Mouse (Mus musculus): ENCODE measurements at regions not wholly inside any gene's neighbourhood (a gene's known extent, or its start where the extent isn't known, plus 50 kb on each side); places are given as distances from the start of the nearest gene placed in this dataset.

DNA sequence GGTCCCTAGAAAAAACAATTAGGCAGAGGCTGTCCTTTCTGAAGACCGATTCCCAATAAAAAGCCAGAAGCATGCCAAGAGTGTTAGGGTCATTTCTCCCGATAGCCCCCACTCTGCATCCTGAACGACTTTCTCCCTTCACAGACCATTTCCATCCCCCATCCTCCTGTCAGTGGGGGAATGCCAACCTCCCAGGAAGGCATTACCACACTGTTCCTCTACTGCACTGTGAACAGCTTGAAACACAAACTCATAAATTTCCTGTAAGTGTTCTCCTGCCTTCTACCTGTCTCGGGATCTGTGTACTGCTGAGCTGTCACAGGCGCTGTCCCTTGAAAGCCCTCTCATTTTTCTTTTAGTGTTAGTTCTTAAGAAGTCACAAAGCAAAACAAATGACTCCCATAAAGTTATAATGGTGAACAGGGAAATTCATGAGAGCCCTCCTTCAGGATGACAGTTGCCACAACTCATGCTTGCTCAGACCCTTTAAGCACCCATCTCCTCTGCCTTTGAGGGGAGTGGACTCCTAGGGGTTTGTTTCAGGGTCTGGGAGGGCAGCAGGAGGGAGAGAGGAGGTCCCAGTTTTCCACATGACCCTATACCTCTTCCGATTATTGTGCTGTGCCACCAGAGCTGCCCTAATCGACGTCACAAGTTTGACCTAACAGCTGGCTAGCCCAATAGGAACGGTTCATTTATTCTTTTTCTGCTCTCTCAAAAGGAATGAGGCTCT, 139.9 kb downstream of the Rchy1 start:
- Histone ChIP-seq H3K9me3 (replicated peaks) (no peaks in the 10 kb centered on the region), H3K9ac (no peak overlapping the region), H3K27me3 (replicated peaks) (no peaks in the 10 kb centered on the region), H3K27ac (no peak overlapping the region), H3K4me1 (peaks cover 5% of the 10 kb centered on the region; the same call in 1 of the 2 replicates), H3K4me3 (no peak overlapping the region), H3K36me3 (no peaks in the 10 kb centered on the region), H3K4me2 (no peak overlapping the region)
- 72% methylated on average over 9 of the region's 9 CpGs for WGBS (ENCODE audit: insufficient replicate concordance)
- ATAC-seq: no peak

DNA sequence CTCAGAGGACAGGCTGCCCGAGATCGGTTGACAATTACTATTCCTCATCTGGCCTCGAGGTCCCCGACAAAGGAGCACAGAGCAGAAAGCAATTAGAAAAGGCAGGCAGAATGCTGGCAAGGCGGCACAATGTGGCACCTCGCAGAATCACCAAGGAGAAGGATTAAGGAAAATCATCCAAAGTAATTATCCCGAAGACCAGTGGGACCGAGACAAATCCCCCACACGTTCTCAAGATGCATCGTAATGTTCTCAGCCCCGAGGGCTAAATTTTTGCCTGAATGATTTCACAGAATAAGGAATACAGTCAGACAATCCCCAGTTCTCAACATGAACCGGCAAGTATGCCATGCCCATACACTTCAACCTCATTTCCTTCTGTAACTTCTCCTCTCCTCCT, 144.1 kb downstream of the Rchy1 start:
- 74% methylated on average over 12 of the region's 12 CpGs for WGBS (ENCODE audit: insufficient replicate concordance)

DNA sequence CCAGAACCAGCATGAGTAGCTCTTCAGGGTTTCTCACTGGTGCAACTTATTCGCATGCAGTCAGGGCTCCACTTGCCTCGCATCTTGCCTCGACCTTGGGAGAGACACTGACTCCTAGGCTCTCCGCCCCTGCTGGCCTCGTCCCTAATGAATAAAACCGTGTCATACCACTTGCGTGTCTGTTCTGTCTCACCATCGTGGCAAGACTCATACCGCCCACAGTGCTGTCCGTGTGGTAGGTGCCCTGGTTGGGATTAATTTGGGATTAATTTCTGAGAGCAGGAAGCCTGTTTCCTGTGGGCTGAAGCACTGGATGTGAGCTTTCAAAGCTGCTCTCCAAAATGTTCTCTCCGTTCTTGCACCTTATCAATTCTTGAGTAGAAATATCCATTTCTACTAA, 144.7 kb downstream of the Rchy1 start:
- ATAC-seq: no peak
- WGBS (ENCODE audit: insufficient replicate concordance): 77% methylated on average over 11 of the region's 11 CpGs
- no peak overlapping the region for H3K4me3 ChIP-seq

More for the DNA sequence above, 144.1 kb downstream of the Rchy1 start:
- no peak overlapping the region for H3K9ac ChIP-seq
- H3K4me2 ChIP-seq: no peak overlapping the region
- no peak overlapping the region for H3K27ac ChIP-seq
- H3K36me3 ChIP-seq: no peaks in the 10 kb centered on the region
- H3K4me1 ChIP-seq: peaks cover 12% of the 10 kb centered on the region
- ATAC-seq: no peak
- no peaks in the 10 kb centered on the region for H3K9me3 ChIP-seq (replicated peaks)
- no peaks in the 10 kb centered on the region for H3K27me3 ChIP-seq (replicated peaks)
- H3K4me3 ChIP-seq: no peak overlapping the region

DNA sequence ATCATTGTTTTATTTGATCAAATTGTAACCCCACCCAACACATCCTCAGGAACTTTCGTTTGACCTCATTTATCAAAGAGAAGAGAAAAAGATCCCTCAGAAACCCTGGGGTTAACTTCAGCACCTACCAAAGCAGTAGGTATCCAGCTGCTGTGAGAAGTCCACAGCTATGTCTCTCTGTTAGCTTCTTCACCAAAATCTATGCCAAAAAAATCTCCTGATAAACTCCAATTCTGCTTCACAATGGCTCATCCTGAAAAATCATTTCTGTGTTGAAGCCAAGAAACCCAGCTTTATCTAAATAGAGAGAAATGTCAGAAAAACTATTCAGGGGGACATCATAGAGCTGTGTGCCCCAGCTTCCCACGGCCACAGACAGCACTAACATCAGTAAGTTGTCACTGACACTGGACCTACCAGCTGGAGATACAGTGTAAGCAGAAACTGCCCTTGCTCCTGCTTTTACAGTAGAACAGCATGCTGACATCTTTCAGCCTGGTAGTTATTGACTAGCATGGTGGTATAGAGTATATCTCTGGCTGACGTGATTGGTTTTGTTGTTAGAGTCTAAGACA, 146.4 kb downstream of the Rchy1 start:
- peaks cover 12% of the 10 kb centered on the region for H3K4me1 ChIP-seq
- no peaks in the 10 kb centered on the region for H3K9me3 ChIP-seq (replicated peaks)
- no peak overlapping the region for H3K27ac ChIP-seq
- H3K4me3 ChIP-seq: no peak overlapping the region
- WGBS (ENCODE audit: insufficient replicate concordance): 61% methylated on average over 3 of the region's 3 CpGs
- no peaks in the 10 kb centered on the region for H3K27me3 ChIP-seq (replicated peaks)
- no peaks in the 10 kb centered on the region for H3K36me3 ChIP-seq
- H3K9ac ChIP-seq: no peak overlapping the region
- no peak overlapping the region for H3K4me2 ChIP-seq
- no peak for ATAC-seq

More for the DNA sequence above, 144.7 kb downstream of the Rchy1 start:
- Histone ChIP-seq H3K9ac (no peak overlapping the region), H3K27me3 (replicated peaks) (no peaks in the 10 kb centered on the region), H3K4me2 (no peak overlapping the region), H3K36me3 (no peaks in the 10 kb centered on the region), H3K4me1 (peaks cover 12% of the 10 kb centered on the region), H3K27ac (no peak overlapping the region), H3K9me3 (replicated peaks) (no peaks in the 10 kb centered on the region)

DNA sequence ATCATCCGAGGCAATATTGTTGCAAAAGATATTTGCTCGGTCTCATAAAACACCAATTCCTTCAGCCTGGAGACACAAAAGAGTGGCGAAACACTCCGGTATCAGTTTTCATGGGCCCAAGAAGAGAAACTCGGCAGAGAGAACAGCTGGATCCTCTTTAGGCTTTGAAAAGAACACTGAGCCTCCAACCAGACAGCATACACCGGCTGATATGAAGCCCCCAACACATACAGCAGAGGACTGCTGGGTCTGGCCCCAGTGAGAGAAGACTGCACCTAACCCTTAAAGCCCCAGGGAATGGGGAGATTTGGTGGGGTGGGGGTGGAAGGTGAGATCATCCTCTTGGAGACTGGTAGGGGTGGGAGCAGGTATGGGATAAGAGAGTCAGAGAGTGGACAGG, 147.9 kb downstream of the Rchy1 start:
- WGBS (ENCODE audit: insufficient replicate concordance): 34% methylated on average over 6 of the region's 6 CpGs
- no peak overlapping the region for H3K4me3 ChIP-seq
- no peaks in the 10 kb centered on the region for H3K9me3 ChIP-seq (replicated peaks)
- H3K4me1 ChIP-seq: peaks cover 12% of the 10 kb centered on the region
- no peak overlapping the region for H3K9ac ChIP-seq
- no peaks in the 10 kb centered on the region for H3K27me3 ChIP-seq (replicated peaks)
- H3K36me3 ChIP-seq: no peaks in the 10 kb centered on the region
- ATAC-seq: no peak
- peak overlapping the region; percentile 51; the same call in 1 of the 2 replicates for H3K27ac ChIP-seq
- 0 out of 2 replicates have a peak overlapping the region, but pooled peaks have one; percentile 14 for H3K4me2 ChIP-seq

DNA sequence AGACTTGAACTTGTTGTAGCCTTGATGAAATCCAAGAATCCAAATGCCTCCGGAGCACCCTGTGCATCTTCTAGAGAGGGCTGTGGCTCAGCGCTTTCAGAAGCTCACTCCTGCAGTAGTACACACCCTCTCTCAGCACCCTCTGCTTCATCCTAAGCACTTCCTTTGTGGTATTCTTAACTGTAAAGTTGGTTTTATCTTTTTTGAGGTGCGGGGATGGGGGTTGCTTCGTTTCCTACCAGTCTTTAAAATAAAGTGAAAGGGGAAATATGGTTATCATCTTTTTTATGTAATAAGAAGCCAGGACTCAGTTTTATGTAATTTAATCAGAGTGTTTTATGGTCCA, 148.5 kb downstream of the Rchy1 start:
- peak overlapping the region; percentile 23; the same call in 1 of the 2 replicates for H3K4me2 ChIP-seq
- ATAC-seq: peak; percentile 76

DNA sequence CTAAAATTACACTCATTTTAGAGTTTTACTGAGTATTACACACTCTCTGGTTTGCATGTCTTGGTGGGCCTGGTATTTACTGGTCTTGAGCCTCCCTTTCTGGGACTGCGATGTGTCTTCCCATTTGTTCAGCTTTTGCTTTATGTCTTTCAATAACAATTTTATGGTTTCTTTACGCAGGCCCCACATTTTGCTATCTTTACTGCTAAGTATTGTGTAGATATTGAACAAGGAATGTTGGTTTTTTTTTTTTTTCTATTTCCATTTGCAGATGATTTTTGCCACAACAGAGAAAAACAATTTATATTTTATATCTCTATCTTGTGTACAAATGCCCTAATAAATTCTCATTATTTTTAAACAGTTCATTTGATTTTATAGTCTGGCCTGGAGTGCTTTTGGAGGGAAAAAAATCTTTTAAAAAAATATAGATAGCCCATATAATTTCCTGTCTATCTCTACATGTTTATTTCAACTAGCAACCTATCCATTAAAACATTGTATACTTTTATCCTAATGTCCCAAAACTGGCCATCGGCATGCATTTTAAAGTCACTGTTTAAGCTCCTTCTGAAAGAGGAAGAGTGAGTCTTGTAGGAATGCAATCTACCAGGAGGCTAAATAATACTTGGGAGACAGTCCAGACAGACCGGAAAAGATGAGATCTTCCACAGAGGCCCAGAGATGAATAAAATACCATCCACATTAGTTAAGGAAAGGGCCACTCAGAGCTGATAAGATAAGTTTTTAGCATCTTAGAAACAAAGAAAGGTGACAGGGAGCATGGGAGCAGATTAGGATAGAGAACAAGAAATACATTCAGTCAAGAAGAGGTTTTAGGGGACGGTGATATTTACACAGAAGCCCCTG, 149.1 kb downstream of the Rchy1 start:
- Histone ChIP-seq H3K9ac (no peak overlapping the region), H3K4me3 (no peak overlapping the region), H3K36me3 (no peaks in the 10 kb centered on the region), H3K9me3 (replicated peaks) (no peaks in the 10 kb centered on the region), H3K4me2 (peak overlapping the region; percentile 23; the same call in 1 of the 2 replicates), H3K4me1 (peaks cover 12% of the 10 kb centered on the region), H3K27ac (0 out of 2 replicates have a peak overlapping the region, but pooled peaks have one; percentile 5), H3K27me3 (replicated peaks) (no peaks in the 10 kb centered on the region)
- 37% methylated on average over 5 of the region's 5 CpGs for WGBS (ENCODE audit: insufficient replicate concordance)
- peak; percentile 21; the same call in 1 of the 2 replicates for ATAC-seq

More for the DNA sequence above, 148.5 kb downstream of the Rchy1 start:
- no peaks in the 10 kb centered on the region for H3K9me3 ChIP-seq (replicated peaks)
- H3K27me3 ChIP-seq (replicated peaks): no peaks in the 10 kb centered on the region
- H3K4me3 ChIP-seq: no peak overlapping the region
- H3K9ac ChIP-seq: no peak overlapping the region
- 0 out of 2 replicates have a peak overlapping the region, but pooled peaks have one; percentile 5 for H3K27ac ChIP-seq
- H3K36me3 ChIP-seq: no peaks in the 10 kb centered on the region
- WGBS (ENCODE audit: insufficient replicate concordance): 17% methylated on average over 4 of the region's 4 CpGs
- H3K4me1 ChIP-seq: peaks cover 12% of the 10 kb centered on the region

DNA sequence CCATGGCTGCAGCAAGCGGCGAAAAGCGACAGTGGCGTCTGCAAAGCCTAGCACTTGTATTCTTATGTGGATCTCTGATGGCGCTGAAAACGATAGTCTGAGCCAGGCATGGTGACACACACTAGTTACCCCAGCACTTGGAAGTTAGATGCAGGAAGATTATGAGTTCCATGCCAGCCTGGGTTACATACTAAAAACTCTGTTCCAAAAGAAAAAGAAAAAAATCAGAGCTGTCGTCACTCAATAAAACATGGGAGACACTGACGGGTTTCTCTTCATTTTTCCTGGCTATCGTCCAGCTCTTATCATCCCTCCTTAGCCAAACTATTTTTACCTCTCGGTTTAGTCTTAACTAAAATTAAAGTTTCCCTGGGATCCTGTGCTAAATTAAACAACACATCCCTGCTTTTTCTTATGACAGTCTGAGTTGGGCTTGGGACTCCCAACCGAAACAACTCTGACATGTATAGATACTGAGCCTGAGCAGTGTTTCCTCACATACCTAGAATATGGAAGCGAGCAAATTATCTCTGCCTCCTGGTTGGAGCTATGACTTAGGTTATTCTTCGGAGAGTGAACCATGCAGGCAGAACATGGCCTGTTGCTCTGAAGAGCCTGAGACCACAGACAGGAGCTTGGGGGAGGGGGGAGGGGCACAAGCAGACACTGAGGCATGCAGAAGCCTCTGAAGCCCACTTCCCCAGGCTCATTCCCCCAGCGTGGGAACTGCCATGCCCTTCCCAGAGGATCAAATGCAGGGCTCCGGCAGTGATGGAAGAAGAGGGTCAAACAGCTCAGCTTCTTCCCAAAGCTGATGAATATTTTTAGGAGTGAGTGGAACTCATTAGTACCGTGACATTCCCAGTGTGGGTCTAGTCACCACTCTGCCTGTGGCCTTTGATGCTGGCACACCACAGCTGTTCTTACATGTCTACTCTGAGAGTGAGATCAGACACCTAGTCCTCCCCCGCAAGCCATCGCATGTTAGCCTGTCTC, 155.5 kb downstream of the Rchy1 start:
- Histone ChIP-seq H3K27me3 (replicated peaks) (no peaks in the 10 kb centered on the region), H3K9me3 (replicated peaks) (no peaks in the 10 kb centered on the region), H3K4me2 (no peak overlapping the region), H3K4me1 (no peaks in the 10 kb centered on the region), H3K9ac (no peak overlapping the region), H3K27ac (0 out of 2 replicates have a peak overlapping the region, but pooled peaks have one; percentile 6), H3K4me3 (no peak overlapping the region), H3K36me3 (no peaks in the 10 kb centered on the region)
- ATAC-seq: no peak
- WGBS (ENCODE audit: insufficient replicate concordance): 67% methylated on average over 18 of the region's 18 CpGs

DNA sequence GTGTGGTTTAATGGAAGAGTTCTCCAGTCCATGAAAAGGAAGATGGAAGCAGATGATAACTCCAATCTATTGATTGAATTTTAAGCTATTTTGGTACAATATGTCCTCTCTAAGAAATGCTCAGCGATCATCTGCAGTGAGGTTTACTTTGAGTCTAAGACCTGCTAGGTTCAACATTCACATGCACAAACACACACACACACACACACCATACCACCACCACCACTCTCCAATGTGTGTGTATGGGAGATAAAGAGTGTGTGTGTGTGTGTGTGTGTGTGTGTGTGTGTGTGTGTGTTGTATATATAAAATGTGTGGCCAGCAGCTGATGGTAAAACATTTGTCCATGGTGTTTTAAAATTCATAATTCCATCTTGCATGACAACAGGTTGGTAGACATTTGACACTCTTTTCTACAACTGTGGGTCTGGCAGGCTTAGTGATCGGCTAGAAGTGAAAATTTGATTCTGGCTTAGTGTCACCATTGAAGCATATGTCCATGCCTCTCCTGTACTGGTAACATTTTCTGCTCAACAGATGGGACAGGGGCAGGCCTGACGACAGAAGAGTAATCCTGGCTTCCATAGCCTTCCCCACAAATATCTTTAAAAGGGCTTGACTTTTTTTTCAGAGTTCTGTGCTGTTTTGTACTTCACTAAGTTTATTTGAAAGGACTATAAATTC, 161.4 kb downstream of the Rchy1 start:
- no peak for ATAC-seq
- no peaks in the 10 kb centered on the region for H3K36me3 ChIP-seq
- WGBS (ENCODE audit: insufficient replicate concordance): 67% methylated on average over 3 of the region's 3 CpGs
- no peaks in the 10 kb centered on the region for H3K4me1 ChIP-seq
- H3K27ac ChIP-seq: no peak overlapping the region
- no peak overlapping the region for H3K9ac ChIP-seq
- no peak overlapping the region for H3K4me2 ChIP-seq
- no peak overlapping the region for H3K4me3 ChIP-seq
- no peaks in the 10 kb centered on the region for H3K27me3 ChIP-seq (replicated peaks)
- no peaks in the 10 kb centered on the region for H3K9me3 ChIP-seq (replicated peaks)

DNA sequence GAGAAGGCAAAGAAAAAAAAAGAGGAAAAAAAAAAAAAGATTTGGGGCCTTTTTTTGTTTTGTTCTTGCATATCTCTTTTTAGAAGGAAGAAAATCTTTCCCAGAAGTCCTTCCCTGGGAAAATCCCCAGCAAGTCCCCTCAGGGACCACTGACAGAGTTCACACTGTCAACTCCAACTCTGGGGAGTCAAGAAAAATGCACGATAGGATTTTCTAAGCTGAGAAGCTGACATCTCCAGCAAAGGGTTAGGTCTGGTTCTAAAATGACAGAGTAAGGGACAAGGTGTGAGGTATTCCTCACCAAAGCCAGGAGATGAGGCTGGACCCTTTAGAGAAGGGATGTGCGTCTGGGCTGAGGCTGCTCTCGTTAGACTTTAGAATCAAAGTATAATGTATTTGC, 165.5 kb downstream of the Rchy1 start:
- 80% methylated on average over 3 of the region's 3 CpGs for WGBS (ENCODE audit: insufficient replicate concordance)
- Histone ChIP-seq H3K36me3 (no peaks in the 10 kb centered on the region), H3K4me3 (no peak overlapping the region), H3K27me3 (replicated peaks) (no peaks in the 10 kb centered on the region), H3K9me3 (replicated peaks) (no peaks in the 10 kb centered on the region), H3K4me2 (no peak overlapping the region), H3K9ac (no peak overlapping the region), H3K4me1 (no peaks in the 10 kb centered on the region), H3K27ac (no peak overlapping the region)
- ATAC-seq: no peak

DNA sequence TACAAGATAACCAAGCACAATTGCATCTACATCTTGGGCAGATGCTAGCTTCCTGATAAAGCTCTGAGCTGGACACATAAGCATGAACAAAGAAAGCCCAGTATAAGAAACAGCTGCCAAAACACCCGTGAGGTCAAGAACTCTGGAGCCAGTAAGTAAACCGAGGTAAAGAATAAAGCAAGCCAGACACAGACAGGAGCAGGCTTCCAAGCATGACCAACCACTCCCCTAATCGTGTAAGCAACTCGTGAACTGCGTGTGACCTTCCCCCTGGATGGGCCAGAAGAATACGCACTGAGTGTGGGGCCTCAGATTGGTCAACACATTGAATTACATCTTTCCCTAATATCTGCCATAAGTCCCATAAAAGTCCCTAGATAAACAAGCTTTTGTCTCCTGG, 170.1 kb downstream of the Rchy1 start:
- H3K9ac ChIP-seq: no peak overlapping the region
- ATAC-seq: no peak
- 68% methylated on average over 6 of the region's 6 CpGs for WGBS (ENCODE audit: insufficient replicate concordance)

More for the DNA sequence above, 170.1 kb downstream of the Rchy1 start:
- Histone ChIP-seq H3K27ac (no peak overlapping the region), H3K4me1 (no peaks in the 10 kb centered on the region), H3K27me3 (replicated peaks) (no peaks in the 10 kb centered on the region), H3K36me3 (no peaks in the 10 kb centered on the region), H3K4me3 (no peak overlapping the region), H3K4me2 (no peak overlapping the region), H3K9me3 (replicated peaks) (no peaks in the 10 kb centered on the region)
